Mouse (Mus musculus): ENCODE measurements at regions not wholly inside any gene's neighbourhood (a gene's known extent, or its start where the extent isn't known, plus 50 kb on each side); places are given as distances from the start of the nearest gene placed in this dataset.

- DNase-seq (ENCODE audit: low read depth, low spot score), result peak; percentile 38
These were observed 78.2 kb upstream of the Cldn34d start for GRCm38 (mm10) chrX:76680890-76681289.

Measured in 3T3-L1 (cell line).